Mouse (Mus musculus): ENCODE measurements around the gene Cox8c. TPM values are rescaled to one million over a fixed set of nuclear protein-coding genes. Genes with fewer than 3 reads are reported as not detected.

The Cox8c gene
- polyA plus RNA-seq, 1 experiment from 2014 or later: not detected

GRCm38 (mm10) chr12:102916073-102916472 is 17.0 kb downstream of the Cox8c start:
- no peaks in the 10 kb centered on the region for H3K27me3 ChIP-seq (replicated peaks)
- H3K36me3 ChIP-seq: no peaks in the 10 kb centered on the region
- WGBS: 84% methylated on average over 2 of the region's 2 CpGs
- H3K9ac ChIP-seq: no peak overlapping the region
- no peak overlapping the region for H3K27ac ChIP-seq (replicated peaks)
- ATAC-seq (ENCODE audit: extremely low read depth, insufficient number of reproducible peaks, low FRiP score, low TSS enrichment): no peak
- no peaks in the 10 kb centered on the region for H3K9me3 ChIP-seq
- no peak overlapping the region for H3K4me2 ChIP-seq
- H3K4me1 ChIP-seq: no peaks in the 10 kb centered on the region
- no peak overlapping the region for H3K4me3 ChIP-seq

GRCm38 (mm10) chr12:102929764-102930163 is 30.6 kb downstream of the Cox8c start:
- H3K9ac ChIP-seq: no peak overlapping the region
- no peak overlapping the region for H3K4me3 ChIP-seq
- no peaks in the 10 kb centered on the region for H3K36me3 ChIP-seq
- H3K4me2 ChIP-seq: no peak overlapping the region
- H3K27me3 ChIP-seq (replicated peaks): no peaks in the 10 kb centered on the region
- H3K4me1 ChIP-seq: no peaks in the 10 kb centered on the region
- 73% methylated on average over 4 of the region's 4 CpGs for WGBS
- ATAC-seq (ENCODE audit: extremely low read depth, insufficient number of reproducible peaks, low FRiP score, low TSS enrichment): no peak
- no peaks in the 10 kb centered on the region for H3K9me3 ChIP-seq
- H3K27ac ChIP-seq (replicated peaks): no peak overlapping the region

- Histone ChIP-seq H3K27ac (replicated peaks) (no peak overlapping the region), H3K4me1 (no peaks in the 10 kb centered on the region), H3K36me3 (no peaks in the 10 kb centered on the region), H3K9me3 (no peaks in the 10 kb centered on the region), H3K4me2 (no peak overlapping the region), H3K9ac (no peak overlapping the region), H3K4me3 (no peak overlapping the region), H3K27me3 (replicated peaks) (no peaks in the 10 kb centered on the region)
- WGBS: 73% methylated on average over 1 of the region's 1 CpGs
- no peak for ATAC-seq (ENCODE audit: extremely low read depth, insufficient number of reproducible peaks, low FRiP score, low TSS enrichment)
These were observed 31.2 kb downstream of the Cox8c start for GRCm38 (mm10) chr12:102930335-102930734.

DNA sequence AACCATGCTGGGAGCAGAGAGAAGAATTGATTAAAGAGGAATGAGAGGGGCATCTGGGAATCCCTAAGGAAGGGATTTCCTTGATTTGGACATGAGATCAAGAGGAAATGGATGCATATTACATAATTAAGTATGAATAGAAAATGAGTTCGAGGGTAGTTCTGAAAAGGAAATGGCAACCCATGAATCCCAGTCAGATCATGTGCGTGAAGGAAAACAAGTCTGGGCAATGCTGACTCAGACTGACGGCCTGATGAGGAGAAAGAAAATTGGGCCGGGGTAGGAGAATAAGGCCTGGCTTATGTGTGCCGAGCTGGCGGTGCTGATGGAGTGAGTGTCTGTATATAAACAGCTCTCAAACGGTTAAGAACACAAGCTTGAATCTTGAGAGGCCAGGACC is 31.7 kb downstream of the Cox8c start:
- Histone ChIP-seq H3K36me3 (no peaks in the 10 kb centered on the region), H3K4me3 (no peak overlapping the region), H3K9ac (no peak overlapping the region), H3K27me3 (replicated peaks) (no peaks in the 10 kb centered on the region), H3K4me1 (no peaks in the 10 kb centered on the region), H3K9me3 (no peaks in the 10 kb centered on the region), H3K27ac (replicated peaks) (no peak overlapping the region), H3K4me2 (no peak overlapping the region)
- ATAC-seq (ENCODE audit: extremely low read depth, insufficient number of reproducible peaks, low FRiP score, low TSS enrichment): no peak
- 77% methylated on average over 7 of the region's 7 CpGs for WGBS

DNA sequence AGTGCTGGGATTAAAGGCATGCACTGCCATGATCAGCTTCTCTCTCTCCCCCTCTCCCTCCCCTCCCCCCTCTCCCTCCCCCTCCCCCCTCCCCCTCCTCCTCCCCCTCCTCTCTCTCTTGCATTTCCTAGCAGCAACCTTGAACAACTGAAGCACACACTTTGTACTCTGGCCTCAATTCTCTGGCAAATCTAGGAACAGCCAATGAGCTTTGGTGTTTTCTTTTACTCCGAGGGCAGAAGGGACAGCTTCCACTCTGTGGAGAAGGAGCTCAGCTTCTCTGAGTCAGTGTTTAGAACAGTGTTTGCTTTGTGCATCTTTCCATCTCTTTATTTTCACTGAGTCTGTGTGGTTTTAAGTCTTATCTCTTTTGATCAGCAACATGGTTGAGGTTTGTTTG is 36.8 kb downstream of the Cox8c start:
- 47% methylated on average over 1 of the region's 1 CpGs for WGBS
- Histone ChIP-seq H3K9ac (no peak overlapping the region), H3K27me3 (replicated peaks) (no peaks in the 10 kb centered on the region), H3K36me3 (no peaks in the 10 kb centered on the region), H3K4me3 (no peak overlapping the region), H3K9me3 (no peaks in the 10 kb centered on the region), H3K27ac (replicated peaks) (no peak overlapping the region), H3K4me2 (no peak overlapping the region), H3K4me1 (no peaks in the 10 kb centered on the region)
- ATAC-seq (ENCODE audit: extremely low read depth, insufficient number of reproducible peaks, low FRiP score, low TSS enrichment): no peak

DNA sequence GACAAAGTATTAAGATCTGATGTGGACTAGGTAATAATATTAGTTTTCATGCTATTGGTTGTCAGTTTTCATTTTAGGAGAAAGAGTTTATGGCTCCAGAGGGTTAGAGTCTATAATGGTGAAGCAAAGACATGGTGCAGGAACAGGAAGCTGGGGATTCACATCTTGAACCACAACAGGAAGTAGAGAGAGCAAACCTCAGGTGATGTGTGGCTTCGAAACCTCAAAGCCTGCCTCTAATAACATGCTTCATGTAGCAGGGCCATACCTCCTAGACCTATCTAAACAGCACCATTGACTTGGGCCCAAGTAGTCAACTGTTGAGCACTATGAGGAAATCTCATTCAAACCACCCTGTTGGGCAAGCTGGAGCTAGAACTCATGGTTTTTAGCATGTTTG is 46.5 kb downstream of the Cox8c start:
- H3K9me3 ChIP-seq: no peaks in the 10 kb centered on the region
- no peak for ATAC-seq (ENCODE audit: extremely low read depth, insufficient number of reproducible peaks, low FRiP score, low TSS enrichment)
- no peak overlapping the region for H3K4me3 ChIP-seq
- no peak overlapping the region for H3K9ac ChIP-seq
- no peak overlapping the region for H3K27ac ChIP-seq (replicated peaks)
- no peaks in the 10 kb centered on the region for H3K36me3 ChIP-seq
- peaks cover 26% of the 10 kb centered on the region for H3K27me3 ChIP-seq (replicated peaks)
- WGBS: 75% methylated on average over 1 of the region's 1 CpGs
- H3K4me2 ChIP-seq: no peak overlapping the region
- H3K4me1 ChIP-seq: peaks cover 12% of the 10 kb centered on the region

GRCm38 (mm10) chr12:102947826-102948225 is 48.7 kb downstream of the Cox8c start:
- no peak overlapping the region for H3K9ac ChIP-seq
- H3K4me2 ChIP-seq: no peak overlapping the region
- no peaks in the 10 kb centered on the region for H3K36me3 ChIP-seq
- WGBS: 22% methylated on average over 10 of the region's 10 CpGs
- H3K9me3 ChIP-seq: no peaks in the 10 kb centered on the region
- ATAC-seq (ENCODE audit: extremely low read depth, insufficient number of reproducible peaks, low FRiP score, low TSS enrichment): no peak
- peaks cover 26% of the 10 kb centered on the region for H3K27me3 ChIP-seq (replicated peaks)
- no peak overlapping the region for H3K4me3 ChIP-seq
- H3K4me1 ChIP-seq: peaks cover 12% of the 10 kb centered on the region
- no peak overlapping the region for H3K27ac ChIP-seq (replicated peaks)

DNA sequence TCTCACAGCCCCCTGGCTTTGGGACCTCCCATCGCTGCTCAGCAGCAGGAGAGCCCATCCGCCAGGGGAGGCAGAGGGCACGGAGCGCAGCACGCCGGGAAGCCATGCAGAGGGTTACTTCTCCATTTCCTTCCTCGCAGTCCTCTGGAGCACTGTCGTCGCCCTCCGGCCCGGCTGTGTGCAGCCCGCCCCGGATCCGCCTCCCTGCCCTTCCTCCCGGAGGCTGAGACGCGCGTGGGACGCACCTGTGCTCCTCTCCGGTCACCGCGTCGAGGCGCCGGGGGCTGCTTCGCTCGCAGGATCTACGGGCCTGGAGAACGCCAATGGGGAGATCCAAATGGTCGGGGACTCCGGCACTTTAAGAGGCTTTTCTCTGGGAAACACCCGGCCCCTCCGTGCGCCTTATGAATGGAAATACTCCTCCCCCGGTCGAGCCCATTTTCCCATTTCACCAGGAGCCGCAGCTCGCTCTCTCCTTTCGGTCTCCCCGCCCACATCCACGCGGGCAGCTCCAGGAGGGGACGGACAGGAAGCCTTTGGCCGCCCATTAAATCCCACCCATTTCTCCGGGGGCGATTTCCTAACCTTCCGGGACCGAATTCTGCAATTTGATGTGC is 49.8 kb downstream of the Cox8c start, which contains the start of gene Unc79:
Unc79 (plus strand) TSS at position 82 of the 617 bp plus-strand sequence.
- ATAC-seq (ENCODE audit: extremely low read depth, insufficient number of reproducible peaks, low FRiP score, low TSS enrichment): no peak
- H3K27ac ChIP-seq (replicated peaks): no peak within 1 kb of the TSS

GRCm38 (mm10) chr12:102949395-102950208 is 50.5 kb downstream of the Cox8c start:
- peak overlapping the region; percentile 56; the same call in 1 of the 2 replicates for H3K9ac ChIP-seq
- WGBS: under 1% methylated on average over 42 of the region's 42 CpGs
- H3K4me3 ChIP-seq: peak overlapping the region; percentile 55
- no peaks in the 10 kb centered on the region for H3K36me3 ChIP-seq
- no peak overlapping the region for H3K27ac ChIP-seq (replicated peaks)
- ATAC-seq (ENCODE audit: extremely low read depth, insufficient number of reproducible peaks, low FRiP score, low TSS enrichment): peak; percentile 42; the same call in 1 of the 2 replicates
- no peaks in the 10 kb centered on the region for H3K9me3 ChIP-seq
- peaks cover 26% of the 10 kb centered on the region for H3K27me3 ChIP-seq (replicated peaks)
- H3K4me2 ChIP-seq: peak overlapping the region; percentile 97
- peaks cover 12% of the 10 kb centered on the region for H3K4me1 ChIP-seq

More for the DNA sequence above, 49.8 kb downstream of the Cox8c start, which contains the start of gene Unc79:
- Histone ChIP-seq H3K4me3 (peak within 1 kb of the TSS; percentile 55), H3K4me2 (peak within 1 kb of the TSS; percentile 97), H3K9me3 (no peaks in the 10 kb centered on the region), H3K4me1 (peaks cover 12% of the 10 kb centered on the region), H3K36me3 (no peaks in the 10 kb centered on the region), H3K27me3 (replicated peaks) (peaks cover 26% of the 10 kb centered on the region), H3K9ac (peak within 1 kb of the TSS; percentile 56)
- WGBS: under 1% methylated on average over 48 of the region's 48 CpGs

All from heart, embryonic 13.5 days (tissue).